Mouse (Mus musculus) lung, postnatal 4 days (tissue): ENCODE measurements at regions not wholly inside any gene's neighbourhood (a gene's known extent, or its start where the extent isn't known, plus 50 kb on each side); places are given as distances from the start of the nearest gene placed in this dataset.
A peak's percentile ranks its signal among the peaks of the same experiment; 100 is the strongest.

Source experiments
- DNase-seq, 2 experiments: peaks; one replicate each; pipeline ENCODE4 v3.0.0; 2021

DNA sequence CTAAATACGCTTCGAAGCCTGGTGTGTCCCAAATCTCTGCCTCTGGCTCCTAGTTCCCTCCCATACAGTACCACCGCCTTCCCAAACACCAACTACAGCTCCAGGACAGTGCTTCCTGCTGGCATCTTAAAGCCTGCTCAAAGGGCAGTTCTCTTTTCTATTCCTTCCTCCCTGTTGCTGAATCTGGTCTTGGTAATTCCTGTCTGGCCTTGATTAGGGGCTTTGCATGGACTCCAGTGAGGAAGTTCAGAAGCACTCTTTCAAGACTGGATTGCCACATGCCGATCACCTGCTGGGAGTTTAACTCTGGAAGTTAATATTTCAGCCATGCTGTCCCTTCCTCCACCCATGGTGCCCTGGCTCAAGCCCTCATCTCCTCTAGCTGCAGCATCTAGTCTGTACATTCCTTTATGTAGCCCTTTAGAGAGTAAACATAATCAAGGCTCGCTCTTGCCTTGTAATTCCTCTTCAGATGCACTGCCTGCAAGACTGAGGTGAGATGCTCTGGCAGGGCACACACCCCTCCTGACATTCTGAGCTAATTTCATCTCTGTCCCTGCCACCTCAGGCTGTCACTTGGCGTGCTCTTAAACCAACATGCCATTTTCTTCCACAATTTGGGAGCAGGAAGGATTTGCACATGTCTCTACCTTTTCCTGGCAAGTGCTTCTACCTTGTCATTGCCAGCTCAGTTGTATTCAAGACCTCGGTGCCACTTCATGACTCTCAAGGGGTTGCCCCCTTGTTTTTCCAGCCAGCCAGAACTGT lies 148.8 kb upstream of the Bcl6 start:
- DNase-seq = no peak

DNA sequence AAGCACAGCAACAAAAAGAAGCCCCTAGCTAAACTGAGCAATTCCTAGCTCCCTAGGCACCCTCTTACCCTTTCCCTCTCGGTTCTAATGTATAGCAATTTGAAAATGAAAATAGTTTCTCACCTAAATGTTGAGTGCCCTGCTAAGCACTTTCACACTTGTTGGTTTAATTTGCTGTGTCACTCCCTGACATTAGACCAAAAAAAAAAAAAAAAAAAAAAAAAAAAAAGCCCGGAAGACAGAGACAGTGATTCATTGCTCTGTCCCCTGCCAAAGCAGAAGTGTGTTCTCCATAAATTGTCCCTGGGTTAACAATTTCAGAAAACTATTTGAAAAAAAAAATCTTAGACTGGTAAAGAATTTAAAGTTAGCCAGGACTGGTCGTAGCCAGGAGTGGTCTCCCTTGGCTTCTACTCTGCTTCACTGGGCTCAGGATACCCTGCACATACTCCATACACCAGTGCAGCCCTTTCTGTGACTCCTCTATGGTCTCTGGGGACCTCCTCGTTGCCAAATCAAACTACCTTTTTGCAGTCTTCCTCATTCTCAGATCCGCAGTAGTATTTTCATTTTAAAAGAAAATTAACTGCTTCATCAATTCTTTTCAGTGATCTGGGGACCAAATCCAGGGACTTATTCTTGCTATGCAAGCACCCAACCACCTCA lies 148.0 kb upstream of the Bcl6 start:
- no peak for DNase-seq

- DNase-seq = no peak
Observed at GRCm38 (mm10) chr16:24135841-24136240, 147.2 kb upstream of the Bcl6 start.

GRCm38 (mm10) chr16:24135351-24135750 lies 146.7 kb upstream of the Bcl6 start:
- no peak for DNase-seq

DNA sequence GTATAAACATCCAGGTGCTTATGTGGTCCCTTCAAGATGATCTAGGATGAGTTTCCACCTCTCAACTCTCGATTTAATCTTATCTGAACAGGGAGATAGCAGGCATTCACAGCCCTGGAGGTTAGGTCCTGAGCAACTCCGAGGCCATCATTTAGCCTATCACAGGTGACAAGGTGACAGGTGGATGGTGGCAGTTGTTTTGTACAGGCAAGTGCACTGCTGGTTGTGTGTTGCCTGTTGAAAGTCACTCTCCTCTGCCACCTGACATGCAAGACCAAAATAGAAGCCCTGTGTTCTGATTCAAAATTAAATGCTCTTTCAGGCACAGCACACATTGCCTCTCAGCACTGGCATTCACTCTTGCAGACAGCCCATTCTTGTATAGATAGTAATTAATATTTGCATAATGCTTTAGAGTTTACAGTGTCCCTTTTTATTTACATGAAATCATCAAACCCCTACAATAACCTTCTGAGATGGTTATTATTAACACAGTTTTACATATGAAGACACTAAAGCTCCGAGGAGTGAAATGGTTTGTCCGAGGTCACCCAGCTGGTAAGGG lies 145.9 kb upstream of the Bcl6 start:
- DNase-seq = no peak

- DNase-seq = no peak
Observed at GRCm38 (mm10) chr16:24130646-24131045, 142.0 kb upstream of the Bcl6 start.

- DNase-seq = no peak
Observed at GRCm38 (mm10) chr16:24129701-24130100, 141.0 kb upstream of the Bcl6 start.

DNA sequence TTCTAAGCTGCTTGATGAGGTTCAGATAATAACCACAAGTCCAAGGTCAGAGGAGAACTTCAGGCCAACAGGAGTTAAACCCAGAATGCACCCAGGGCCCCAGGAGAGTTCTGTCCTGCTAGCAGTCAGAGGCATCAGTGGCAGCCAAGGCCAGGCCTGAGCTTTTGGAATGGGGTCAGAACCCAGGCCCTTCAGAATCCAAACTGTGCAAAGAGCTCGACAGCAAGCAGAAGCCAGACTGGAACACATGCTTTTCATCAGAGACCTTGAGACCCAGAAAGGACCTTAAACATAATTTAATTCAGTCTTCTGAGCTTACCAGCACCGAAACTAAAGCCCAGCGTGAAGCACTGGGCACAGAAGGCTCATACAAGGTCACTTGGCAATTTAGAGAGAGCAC lies 139.9 kb upstream of the Bcl6 start:
- DNase-seq = no peak

DNA sequence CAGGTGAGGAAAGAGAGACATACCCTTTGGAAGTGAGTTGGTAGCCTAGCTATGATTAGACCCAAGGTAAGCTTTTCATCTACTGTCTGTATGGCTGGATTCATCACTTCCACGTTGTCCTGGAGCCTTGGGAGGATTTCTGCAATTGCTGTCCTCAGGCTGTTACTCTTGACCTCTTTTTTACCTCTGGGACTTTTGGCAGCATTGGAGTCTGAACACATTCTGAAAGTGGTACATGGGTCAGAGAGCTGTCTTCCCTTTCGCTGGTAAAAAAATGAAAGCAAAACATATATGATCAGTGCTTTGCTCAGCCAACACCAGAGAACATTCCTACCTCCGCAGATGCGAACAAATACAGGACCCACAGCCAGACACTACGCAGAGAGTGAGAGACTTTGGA lies 136.1 kb upstream of the Bcl6 start:
- no peak for DNase-seq

- DNase-seq = no peak
Observed at GRCm38 (mm10) chr16:24124083-24124482, 135.4 kb upstream of the Bcl6 start.

DNA sequence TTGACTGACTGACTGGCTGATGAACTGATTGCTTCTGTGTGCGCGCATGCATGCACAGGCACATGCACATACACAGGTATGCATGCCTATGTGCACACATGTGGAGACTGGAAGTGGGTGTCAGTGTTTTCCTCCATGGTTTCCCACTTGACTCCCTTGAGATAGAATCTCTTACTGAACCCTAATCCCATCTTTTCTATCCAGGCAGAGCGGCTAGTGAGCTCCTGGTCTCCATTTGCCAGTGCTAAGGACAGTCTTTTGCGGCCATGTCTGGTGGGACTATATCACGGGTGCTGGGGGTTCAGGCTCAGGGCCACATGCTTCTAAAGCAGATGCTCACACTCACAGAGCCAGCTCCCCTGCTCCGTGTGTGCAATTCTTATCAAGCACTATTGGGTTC lies 133.0 kb upstream of the Bcl6 start:
- DNase-seq = no peak

DNA sequence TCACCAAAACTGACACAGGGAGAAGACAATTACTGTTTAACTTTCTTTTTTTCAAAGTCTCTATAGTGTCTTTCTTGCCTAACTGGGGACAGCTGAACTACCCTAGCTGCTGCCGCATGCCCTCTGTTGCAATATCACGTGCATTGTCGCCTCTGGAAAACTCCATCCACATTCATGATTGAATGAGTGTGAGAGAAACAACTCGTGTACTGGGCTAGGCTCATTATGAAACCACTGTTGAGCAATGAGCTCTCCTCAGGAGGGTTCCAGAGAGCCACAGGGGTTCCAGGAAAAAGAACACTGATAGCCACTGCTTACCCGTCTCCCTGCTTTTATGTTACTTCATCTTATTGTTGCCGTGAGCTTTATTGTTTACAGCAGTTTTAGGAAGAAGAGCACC lies 132.2 kb upstream of the Bcl6 start:
- DNase-seq = peak; percentile 57 to 72

GRCm38 (mm10) chr16:24118487-24118886 lies 129.8 kb upstream of the Bcl6 start:
- DNase-seq = no peak

- no peak for DNase-seq
Observed at GRCm38 (mm10) chr16:24102854-24103690, 114.4 kb upstream of the Bcl6 start.

GRCm38 (mm10) chr16:24097596-24097995 lies 108.9 kb upstream of the Bcl6 start:
- no peak for DNase-seq

DNA sequence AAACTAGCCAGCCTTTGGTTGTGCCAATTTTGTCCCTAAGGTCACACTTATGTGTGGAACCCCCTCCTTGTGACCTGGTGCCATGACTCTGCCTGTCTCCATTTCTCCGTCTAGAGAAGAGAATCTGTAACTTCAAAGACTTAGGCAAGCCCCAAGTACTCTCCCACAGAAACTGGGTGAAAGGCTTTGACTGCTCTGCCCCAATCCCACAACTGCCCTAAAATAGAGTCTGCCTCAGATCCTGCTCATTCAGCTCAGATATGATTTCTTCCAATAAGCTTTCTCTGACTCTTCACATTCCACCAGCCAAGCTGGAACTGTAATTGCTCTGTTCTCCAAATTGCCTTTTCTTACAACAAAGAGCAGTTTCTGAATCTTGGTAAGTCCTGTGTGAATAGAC lies 107.4 kb upstream of the Bcl6 start:
- DNase-seq = no peak

GRCm38 (mm10) chr16:24095630-24096029 lies 107.0 kb upstream of the Bcl6 start:
- DNase-seq = no peak

GRCm38 (mm10) chr16:24094566-24094965 lies 105.9 kb upstream of the Bcl6 start:
- DNase-seq = no peak

DNA sequence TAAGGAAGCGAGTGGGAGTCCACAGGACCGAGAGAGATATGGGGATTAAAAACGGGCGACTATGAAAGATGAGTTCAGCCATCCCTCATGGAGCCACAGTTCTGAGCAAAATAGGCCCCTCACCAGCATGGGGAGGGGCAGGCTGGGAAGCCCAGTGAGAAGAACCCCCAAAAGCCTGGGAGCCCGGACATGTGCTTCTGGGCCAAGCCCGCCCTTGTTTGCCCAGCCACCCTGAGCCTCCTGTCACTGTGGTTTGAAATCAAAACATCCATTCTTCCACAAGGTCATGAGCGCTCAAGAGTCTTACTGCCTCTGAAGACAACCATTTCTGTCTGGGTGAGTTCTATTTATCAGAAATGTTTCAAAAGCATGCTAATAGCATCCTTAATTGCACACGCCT lies 105.0 kb upstream of the Bcl6 start:
- no peak for DNase-seq

GRCm38 (mm10) chr16:24092616-24093525 lies 104.2 kb upstream of the Bcl6 start:
- DNase-seq = no peak

- no peak for DNase-seq
Observed at GRCm38 (mm10) chr16:24092136-24092535, 103.5 kb upstream of the Bcl6 start.

DNA sequence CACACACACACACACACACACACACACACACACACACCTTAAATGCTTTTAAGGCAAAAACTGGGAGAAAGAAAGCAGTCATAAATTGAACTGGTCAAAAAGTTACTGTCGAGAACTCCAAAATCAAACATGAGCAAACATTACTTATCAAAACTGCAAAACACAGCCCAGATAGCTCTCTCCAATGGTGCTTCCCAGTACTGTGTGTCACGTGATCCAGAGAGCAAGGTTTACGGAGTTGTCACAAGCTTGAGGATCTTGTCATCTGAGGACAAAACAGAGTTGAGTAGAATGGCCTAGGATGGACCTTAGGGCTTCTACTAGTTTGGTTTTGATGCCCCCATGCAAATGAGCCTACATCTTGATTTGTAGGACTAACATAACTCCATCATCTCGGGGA lies 102.3 kb upstream of the Bcl6 start:
- no peak for DNase-seq
